Mouse (Mus musculus) ES-E14 (cell line): Measurements from ENCODE around the gene Havcr2. TPM values are rescaled to one million over a fixed set of nuclear protein-coding genes. Genes with fewer than 3 reads are reported as not detected.

Experiments used
- DNase-seq: peaks from one replicate; pipeline ENCODE4 v3.0.0-alpha.2; 2013; ENCODE audit warnings: low read depth, low spot score
- H3K27ac ChIP-seq: 2 replicates; pipeline ENCODE4 v1.5.1; 2012; ENCODE audit warnings: low read depth, mild to moderate bottlenecking, low read length, moderate library complexity, mixed read lengths; ENCODE audit not compliant: poor library complexity, insufficient read depth, severe bottlenecking
- H3K36me3 ChIP-seq: 2 replicates; pipeline ENCODE4 v1.6.1; 2012; ENCODE audit warnings: mild to moderate bottlenecking, low read length, moderate library complexity, mixed read lengths; ENCODE audit not compliant: control insufficient read depth, poor library complexity, insufficient read depth, severe bottlenecking
- H3K4me1 ChIP-seq, 2 experiments: fragments of 150-350 bp in 1 of 2; sonication (generic) in 1 of 2; 2 replicates each; pipeline ENCODE4 v1.6.1; 2012; ENCODE audit warnings: low read length in 2 of 2, mild to moderate bottlenecking in 1 of 2, mixed read lengths in 1 of 2; ENCODE audit not compliant: control insufficient read depth in 2 of 2, insufficient read depth in 2 of 2, poor library complexity in 1 of 2
- H3K4me3 ChIP-seq, 2 experiments: fragments of 150-350 bp in 1 of 2; sonication (generic) in 1 of 2; 2 replicates each; pipeline ENCODE4 v1.5.1; 2012; ENCODE audit warnings: low read length in 2 of 2, low read depth in 1 of 2, mild to moderate bottlenecking in 1 of 2, mixed read lengths in 1 of 2; ENCODE audit not compliant: insufficient read depth in 1 of 2, poor library complexity in 1 of 2, severe bottlenecking in 1 of 2
- H3K9ac ChIP-seq: 2 replicates; pipeline ENCODE4 v1.6.1; 2012; ENCODE audit warnings: low read depth, mild to moderate bottlenecking, low read length, mixed read lengths; ENCODE audit not compliant: poor library complexity, insufficient read depth, severe bottlenecking
- H3K9me3 ChIP-seq: fragments of 150-350 bp; sonication (generic); 2 replicates; pipeline ENCODE4 v1.6.1; 2012; ENCODE audit warnings: low read depth, mild to moderate bottlenecking, low read length; ENCODE audit not compliant: control insufficient read depth, insufficient read depth
- CHD2 ChIP-seq: IDR thresholded peaks from 2 replicates; pipeline ENCODE4 v1.6.1; 2014; ENCODE audit warnings: mild to moderate bottlenecking, low read depth, low read length, inconsistent platforms
- HCFC1 ChIP-seq: IDR thresholded peaks from 2 replicates; pipeline ENCODE4 v1.6.1; 2012; ENCODE audit warnings: low read length, inconsistent platforms, borderline replicate concordance; ENCODE audit not compliant: insufficient read depth
- MAFK ChIP-seq: IDR thresholded peaks from 2 replicates; pipeline ENCODE4 v1.6.1; 2014; ENCODE audit warnings: mild to moderate bottlenecking, low read depth, low read length, inconsistent platforms; ENCODE audit not compliant: insufficient read depth
- ZC3H11A ChIP-seq: IDR thresholded peaks from 2 replicates; pipeline ENCODE4 v1.6.1; 2012; ENCODE audit warnings: low read depth, mild to moderate bottlenecking, inconsistent platforms, low read length, borderline replicate concordance
- ZNF384 ChIP-seq: IDR thresholded peaks from 2 replicates; pipeline ENCODE4 v1.6.1; 2012; ENCODE audit warnings: low read depth, low read length, inconsistent platforms
- in situ Hi-C, 2 experiments: fragments of 600-800 bp; cut with MboI; formaldehyde crosslinking; loops; one replicate each; pipeline ENCODE4 v1.15.1; 2025; ENCODE audit warnings: low sequenced_read_pairs in 2 of 2, inconsistent platforms in 1 of 2; ENCODE audit not compliant: unreplicated experiment in 2 of 2
- total RNA-seq: library from RNA; depleted of rRNA; stranded (reverse); fragments of 300-350 nt; gene quantifications from 2 replicates; pipeline ENCODE4 v1.2.3, GENCODE M21; 2012

Havcr2 gene
- total RNA-seq, 1 experiment, result not detected

- TF ChIP-seq ZC3H11A (no peak; the same call in 1 of the 2 replicates), ZNF384 (no peak)
- Histone ChIP-seq H3K9ac (no peak overlapping the region), H3K4me1 (no peaks in the 10 kb centered on the region), H3K4me3 (no peak overlapping the region), H3K36me3 (no peaks in the 10 kb centered on the region), H3K27ac (no peak overlapping the region), H3K9me3 (no peaks in the 10 kb centered on the region)
- in situ Hi-C loops, result no loop called here
- no peak for DNase-seq
Observed at GRCm38 (mm10) chr11:46447644-46448484, 6.9 kb upstream of the Havcr2 start.

GRCm38 (mm10) chr11:46449461-46450080 is 5.2 kb upstream of the Havcr2 start:
- no peak overlapping the region for H3K9ac ChIP-seq
- no peaks in the 10 kb centered on the region for H3K4me1 ChIP-seq
- in situ Hi-C loops, result no loop called here
- TF ChIP-seq CHD2 (no peak), ZC3H11A (no peak), ZNF384 (no peak), MAFK (no peak), HCFC1 (no peak)
- H3K9me3 ChIP-seq, result no peaks in the 10 kb centered on the region
- no peaks in the 10 kb centered on the region for H3K36me3 ChIP-seq
- no peak for DNase-seq
- no peak overlapping the region for H3K27ac ChIP-seq
- peak overlapping the region in 1 of 2 experiments; percentile 18; a peak in 1 of 4 replicates for H3K4me3 ChIP-seq

- H3K9ac ChIP-seq, result no peak overlapping the region
- no peaks in the 10 kb centered on the region for H3K36me3 ChIP-seq
- DNase-seq, result no peak
- H3K27ac ChIP-seq, result no peak overlapping the region
- TF ChIP-seq ZC3H11A, result no peak
- no peak for TF ChIP-seq MAFK
- TF ChIP-seq CHD2, result no peak
- TF ChIP-seq ZNF384, result no peak
- TF ChIP-seq HCFC1, result no peak
- no peaks in the 10 kb centered on the region for H3K9me3 ChIP-seq
- H3K4me1 ChIP-seq, result no peaks in the 10 kb centered on the region
- in situ Hi-C loops, result no loop called here
- no peak overlapping the region for H3K4me3 ChIP-seq
Observed at GRCm38 (mm10) chr11:46459960-46460359, 5.2 kb downstream of the Havcr2 start.

- no peak for DNase-seq
- TF ChIP-seq ZNF384, result no peak
- TF ChIP-seq MAFK, result no peak
- TF ChIP-seq HCFC1, result no peak
- TF ChIP-seq CHD2, result no peak
- TF ChIP-seq ZC3H11A, result no peak
- H3K36me3 ChIP-seq, result no peaks in the 10 kb centered on the region
- no peaks in the 10 kb centered on the region for H3K4me1 ChIP-seq
- in situ Hi-C loops, result no loop called here
- no peak overlapping the region for H3K4me3 ChIP-seq
- H3K27ac ChIP-seq, result no peak overlapping the region
- no peak overlapping the region for H3K9ac ChIP-seq
- no peaks in the 10 kb centered on the region for H3K9me3 ChIP-seq
Observed at GRCm38 (mm10) chr11:46461362-46461761, 6.6 kb downstream of the Havcr2 start.

- Histone ChIP-seq H3K4me3 (no peak overlapping the region), H3K9me3 (no peaks in the 10 kb centered on the region), H3K27ac (no peak overlapping the region), H3K4me1 (no peaks in the 10 kb centered on the region), H3K9ac (no peak overlapping the region), H3K36me3 (no peaks in the 10 kb centered on the region)
- TF ChIP-seq HCFC1 (no peak), MAFK (no peak), CHD2 (no peak), ZC3H11A (no peak), ZNF384 (no peak)
- in situ Hi-C loops, result no loop called here
- no peak for DNase-seq
Observed at GRCm38 (mm10) chr11:46461931-46462330, 7.2 kb downstream of the Havcr2 start.
